Mouse (Mus musculus): ENCODE data around the gene Adat3. TPM values are rescaled to one million over a fixed set of nuclear protein-coding genes. Genes with fewer than 3 reads are reported as not detected.
"Not testable (repeated sequence)": the region's sequence is repeated elsewhere in the genome, so short reads cannot be mapped to it uniquely, and the experiment has no call there.

Gene Adat3
- polyA plus RNA-seq, 1 experiment, result 3.2 TPM

- Histone ChIP-seq H3K4me1 (ENCODE audit: control insufficient read depth, insufficient read depth, low read length) (peaks cover 10% of the 10 kb centered on the region), H3K4me3 (replicated peaks; ENCODE audit: control insufficient read depth, low read depth, low read length) (no peak overlapping the region), H3K27ac (ENCODE audit: control insufficient read depth, insufficient read depth, low read depth, low read length, poor library complexity) (no peak overlapping the region; the same call in 1 of the 2 replicates)
- 38% methylated on average over 2 of the region's 2 CpGs for WGBS
- no peak for TF ChIP-seq POLR2A (IDR thresholded peaks at IDR 0.05; ENCODE audit: borderline replicate concordance, control insufficient read depth, low read depth, low read length)
- TF ChIP-seq CTCF (IDR thresholded peaks at IDR 0.05; ENCODE audit: control insufficient read depth, insufficient read depth, low read length), result no peak
Observed at GRCm38 (mm10) chr10:80627685-80628084, 25.0 kb downstream of the Adat3 start.

- WGBS, result 65% methylated on average over 9 of the region's 9 CpGs
Observed at GRCm38 (mm10) chr10:80628925-80629324, 26.2 kb downstream of the Adat3 start.

GRCm38 (mm10) chr10:80635345-80635744, 32.7 kb downstream of the Adat3 start:
- no peaks in the 10 kb centered on the region for H3K4me1 ChIP-seq (ENCODE audit: control insufficient read depth, insufficient read depth, low read length)
- H3K4me3 ChIP-seq (replicated peaks; ENCODE audit: control insufficient read depth, low read depth, low read length), result no peak overlapping the region
- H3K27ac ChIP-seq (ENCODE audit: control insufficient read depth, insufficient read depth, low read depth, low read length, poor library complexity), result no peak overlapping the region
- WGBS, result 80% methylated on average over 6 of the region's 6 CpGs
- TF ChIP-seq CTCF (IDR thresholded peaks at IDR 0.05; ENCODE audit: control insufficient read depth, insufficient read depth, low read length), result no peak
- no peak for TF ChIP-seq POLR2A (IDR thresholded peaks at IDR 0.05; ENCODE audit: borderline replicate concordance, control insufficient read depth, low read depth, low read length)

More at GRCm38 (mm10) chr10:80628925-80629324, 26.2 kb downstream of the Adat3 start:
- Histone ChIP-seq H3K27ac (ENCODE audit: control insufficient read depth, insufficient read depth, low read depth, low read length, poor library complexity) (no peak overlapping the region), H3K4me1 (ENCODE audit: control insufficient read depth, insufficient read depth, low read length) (peaks cover 10% of the 10 kb centered on the region), H3K4me3 (replicated peaks; ENCODE audit: control insufficient read depth, low read depth, low read length) (no peak overlapping the region)
- TF ChIP-seq POLR2A (IDR thresholded peaks at IDR 0.05; ENCODE audit: borderline replicate concordance, control insufficient read depth, low read depth, low read length) (no peak), CTCF (IDR thresholded peaks at IDR 0.05; ENCODE audit: control insufficient read depth, insufficient read depth, low read length) (no peak)

GRCm38 (mm10) chr10:80646936-80647335, 44.3 kb downstream of the Adat3 start:
- Histone ChIP-seq H3K4me3 (replicated peaks; ENCODE audit: control insufficient read depth, low read depth, low read length) (no peak overlapping the region), H3K4me1 (ENCODE audit: control insufficient read depth, insufficient read depth, low read length) (no peaks in the 10 kb centered on the region; the same call in 1 of the 2 replicates), H3K27ac (ENCODE audit: control insufficient read depth, insufficient read depth, low read depth, low read length, poor library complexity) (no peak overlapping the region)
- TF ChIP-seq CTCF (IDR thresholded peaks at IDR 0.05; ENCODE audit: control insufficient read depth, insufficient read depth, low read length) (no peak), POLR2A (IDR thresholded peaks at IDR 0.05; ENCODE audit: borderline replicate concordance, control insufficient read depth, low read depth, low read length) (no peak)
- 85% methylated on average over 10 of the region's 10 CpGs for WGBS

GRCm38 (mm10) chr10:80649910-80650309, 47.2 kb downstream of the Adat3 start:
- WGBS, result 84% methylated on average over 6 of the region's 6 CpGs
- not testable (repeated sequence) for H3K4me1 ChIP-seq (ENCODE audit: control insufficient read depth, insufficient read depth, low read length); H3K27ac ChIP-seq (ENCODE audit: control insufficient read depth, insufficient read depth, low read depth, low read length, poor library complexity); H3K4me3 ChIP-seq (replicated peaks; ENCODE audit: control insufficient read depth, low read depth, low read length)

- WGBS, result 88% methylated on average over 10 of the region's 10 CpGs
- no peak for TF ChIP-seq POLR2A (IDR thresholded peaks at IDR 0.05; ENCODE audit: borderline replicate concordance, control insufficient read depth, low read depth, low read length)
- no peak for TF ChIP-seq CTCF (IDR thresholded peaks at IDR 0.05; ENCODE audit: control insufficient read depth, insufficient read depth, low read length)
- H3K27ac ChIP-seq (ENCODE audit: control insufficient read depth, insufficient read depth, low read depth, low read length, poor library complexity), result no peak overlapping the region
- no peak overlapping the region for H3K4me3 ChIP-seq (replicated peaks; ENCODE audit: control insufficient read depth, low read depth, low read length)
- H3K4me1 ChIP-seq (ENCODE audit: control insufficient read depth, insufficient read depth, low read length), result no peaks in the 10 kb centered on the region; the same call in 1 of the 2 replicates
Observed at GRCm38 (mm10) chr10:80650392-80650791, 47.7 kb downstream of the Adat3 start.

- no peak overlapping the region for H3K4me3 ChIP-seq (replicated peaks; ENCODE audit: control insufficient read depth, low read depth, low read length)
- no peak overlapping the region for H3K27ac ChIP-seq (ENCODE audit: control insufficient read depth, insufficient read depth, low read depth, low read length, poor library complexity)
- WGBS, result 71% methylated on average over 6 of the region's 6 CpGs
- H3K4me1 ChIP-seq (ENCODE audit: control insufficient read depth, insufficient read depth, low read length), result peaks cover 4% of the 10 kb centered on the region
- TF ChIP-seq POLR2A (IDR thresholded peaks at IDR 0.05; ENCODE audit: borderline replicate concordance, control insufficient read depth, low read depth, low read length), result no peak
- TF ChIP-seq CTCF (IDR thresholded peaks at IDR 0.05; ENCODE audit: control insufficient read depth, insufficient read depth, low read length), result no peak
Observed at GRCm38 (mm10) chr10:80653156-80653720, 50.6 kb downstream of the Adat3 start.

GRCm38 (mm10) chr10:80654866-80655265, 52.2 kb downstream of the Adat3 start:
- no peak overlapping the region for H3K4me3 ChIP-seq (replicated peaks; ENCODE audit: control insufficient read depth, low read depth, low read length)
- 75% methylated on average over 6 of the region's 6 CpGs for WGBS
- peaks cover 6% of the 10 kb centered on the region for H3K4me1 ChIP-seq (ENCODE audit: control insufficient read depth, insufficient read depth, low read length)
- H3K27ac ChIP-seq (ENCODE audit: control insufficient read depth, insufficient read depth, low read depth, low read length, poor library complexity), result no peak overlapping the region
- TF ChIP-seq POLR2A (IDR thresholded peaks at IDR 0.05; ENCODE audit: borderline replicate concordance, control insufficient read depth, low read depth, low read length) (no peak), CTCF (IDR thresholded peaks at IDR 0.05; ENCODE audit: control insufficient read depth, insufficient read depth, low read length) (no peak)

Measured in bone marrow, adult 2 months (tissue).